Mouse (Mus musculus) midbrain, embryonic 10.5 days (tissue): ENCODE measurements at regions not wholly inside any gene's neighbourhood (a gene's known extent, or its start where the extent isn't known, plus 50 kb on each side); places are given as distances from the start of the nearest gene placed in this dataset.
A peak's percentile ranks its signal among the peaks of the same experiment; 100 is the strongest.

ENCODE experiments used
- DNase-seq: peaks from one replicate; pipeline ENCODE4 v3.0.0-alpha.2; 2017; ENCODE audit warnings: low spot score
- H3K27ac ChIP-seq: fragments of 300-500 bp; sonication (generic); replicated peaks from 2 replicates; pipeline ENCODE4 v1.5.1; 2016; ENCODE audit warnings: mild to moderate bottlenecking
- H3K27me3 ChIP-seq: fragments of 300-500 bp; sonication (generic); 2 replicates; pipeline ENCODE4 v1.6.1; 2016; ENCODE audit warnings: low read depth, mild to moderate bottlenecking; ENCODE audit not compliant: poor library complexity, severe bottlenecking
- H3K36me3 ChIP-seq: fragments of 300-500 bp; sonication (generic); 2 replicates; pipeline ENCODE4 v1.6.1; 2016; ENCODE audit warnings: mild to moderate bottlenecking, moderate library complexity
- H3K4me1 ChIP-seq: fragments of 300-500 bp; sonication (generic); 2 replicates; pipeline ENCODE4 v1.6.1; 2016
- H3K4me3 ChIP-seq: fragments of 300-500 bp; sonication (generic); 2 replicates; pipeline ENCODE4 v1.5.1; 2016; ENCODE audit warnings: mild to moderate bottlenecking, moderate library complexity
- H3K9me3 ChIP-seq: fragments of 300-500 bp; sonication (generic); replicated peaks from 2 replicates; pipeline ENCODE4 v1.6.1; 2016; ENCODE audit warnings: mild to moderate bottlenecking
- WGBS: fragments of 180-500 bp; shearing (Covaris S2); methylation state at CpG from one replicate; pipeline ENCODE4 v1.1.7; 2016; 5-methylcytosine and 5-hydroxymethylcytosine counted together

DNA sequence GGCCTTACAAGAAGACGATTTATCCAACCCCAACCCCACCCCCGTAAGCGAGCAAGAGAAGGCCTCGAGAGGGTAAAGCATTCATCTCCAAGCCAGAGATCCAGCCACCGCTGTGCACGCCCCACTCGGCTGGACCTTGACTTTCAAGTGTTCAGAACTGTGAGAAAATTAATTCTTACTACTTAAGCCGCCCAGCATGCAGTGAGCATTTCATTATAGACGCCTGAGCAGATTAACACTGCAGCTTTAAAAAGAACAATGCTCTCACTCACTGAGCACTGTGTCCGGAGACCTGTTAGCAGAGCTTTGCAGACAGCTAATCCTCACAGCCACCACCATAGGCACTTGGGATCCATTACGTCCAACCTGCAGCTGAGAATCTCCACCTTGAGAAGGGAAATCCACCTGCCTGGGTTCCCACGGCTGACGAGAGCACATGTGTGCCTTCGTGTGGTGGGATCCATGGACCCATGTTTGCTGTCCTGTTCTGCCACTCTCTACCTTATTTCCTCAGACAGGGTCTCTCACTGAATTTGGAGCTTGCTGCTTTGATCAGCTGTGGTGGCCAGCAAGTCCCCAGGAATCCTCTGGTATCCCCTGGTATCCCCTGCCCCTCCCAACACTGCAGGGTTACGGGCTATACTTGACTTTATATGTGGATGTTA is 281.4 kb downstream of the 3100002H09Rik start:
- peaks cover 18% of the 10 kb centered on the region for H3K4me1 ChIP-seq
- H3K4me3 ChIP-seq: peak overlapping the region; percentile 18; the same call in 1 of the 2 replicates
- H3K9me3 ChIP-seq: peaks cover 17% of the 10 kb centered on the region
- H3K36me3 ChIP-seq: no peaks in the 10 kb centered on the region
- DNase-seq: peak; percentile 76
- peaks cover 91% of the 10 kb centered on the region for H3K27me3 ChIP-seq
- peak overlapping the region; percentile 67 for H3K27ac ChIP-seq
- WGBS: 22% methylated on average over 15 of the region's 15 CpGs

- Histone ChIP-seq H3K27me3 (peaks cover 89% of the 10 kb centered on the region), H3K4me1 (peaks cover 18% of the 10 kb centered on the region), H3K27ac (no peak overlapping the region), H3K9me3 (peaks cover 15% of the 10 kb centered on the region), H3K36me3 (no peaks in the 10 kb centered on the region), H3K4me3 (no peak overlapping the region)
- WGBS: 92% methylated on average over 9 of the region's 9 CpGs
- DNase-seq: no peak
These were observed 284.3 kb downstream of the 3100002H09Rik start for GRCm38 (mm10) chr4:124326301-124326700.

DNA sequence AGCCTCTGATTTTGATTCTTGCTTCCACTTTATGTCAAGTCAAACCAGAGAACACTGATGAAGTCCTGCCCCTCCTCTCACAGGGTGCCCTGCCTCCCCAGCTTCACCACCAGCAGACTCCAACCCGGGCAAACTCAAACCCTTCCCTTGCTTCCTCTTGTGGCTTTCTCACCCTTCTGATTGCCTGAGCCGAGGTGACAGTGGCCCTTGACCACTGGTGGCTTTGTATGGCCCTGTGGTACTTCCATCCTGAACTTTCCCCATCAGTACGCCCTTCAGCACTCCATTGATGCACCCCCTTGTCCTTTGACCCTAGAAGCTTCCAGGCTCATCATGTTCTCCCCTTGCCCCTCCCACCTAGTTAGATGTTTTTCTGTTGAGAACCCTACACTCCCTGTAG is 287.0 kb downstream of the 3100002H09Rik start:
- Histone ChIP-seq H3K9me3 (peaks cover 15% of the 10 kb centered on the region), H3K27me3 (peaks cover 89% of the 10 kb centered on the region), H3K27ac (no peak overlapping the region), H3K4me3 (no peak overlapping the region), H3K4me1 (peaks cover 2% of the 10 kb centered on the region; the same call in 1 of the 2 replicates), H3K36me3 (no peaks in the 10 kb centered on the region)
- DNase-seq: no peak
- WGBS: 70% methylated on average over 3 of the region's 3 CpGs

DNA sequence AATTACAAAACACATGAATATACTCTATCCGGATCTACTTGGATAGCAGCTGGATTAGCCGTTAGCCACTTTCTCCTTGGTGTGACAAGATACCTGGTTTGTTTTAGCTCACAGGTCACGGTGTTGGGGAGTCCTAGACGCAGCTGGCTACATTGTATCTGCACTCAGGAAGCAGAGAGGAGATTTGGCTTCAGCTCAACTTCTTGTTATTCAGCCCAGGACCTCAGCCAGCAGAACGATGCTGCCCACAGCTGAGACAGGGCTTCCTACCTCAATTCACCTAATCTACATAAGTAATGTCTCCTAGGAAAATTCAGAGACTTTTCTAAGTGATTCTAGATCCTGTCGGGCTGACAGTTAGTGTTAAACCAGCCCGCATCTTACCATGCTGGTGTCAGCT is 289.4 kb downstream of the 3100002H09Rik start:
- Histone ChIP-seq H3K4me1 (peaks cover 12% of the 10 kb centered on the region), H3K27me3 (peaks cover 91% of the 10 kb centered on the region), H3K9me3 (peaks cover 10% of the 10 kb centered on the region), H3K27ac (no peak overlapping the region), H3K36me3 (no peaks in the 10 kb centered on the region), H3K4me3 (no peak overlapping the region)
- WGBS: 78% methylated on average over 7 of the region's 7 CpGs
- DNase-seq: no peak

DNA sequence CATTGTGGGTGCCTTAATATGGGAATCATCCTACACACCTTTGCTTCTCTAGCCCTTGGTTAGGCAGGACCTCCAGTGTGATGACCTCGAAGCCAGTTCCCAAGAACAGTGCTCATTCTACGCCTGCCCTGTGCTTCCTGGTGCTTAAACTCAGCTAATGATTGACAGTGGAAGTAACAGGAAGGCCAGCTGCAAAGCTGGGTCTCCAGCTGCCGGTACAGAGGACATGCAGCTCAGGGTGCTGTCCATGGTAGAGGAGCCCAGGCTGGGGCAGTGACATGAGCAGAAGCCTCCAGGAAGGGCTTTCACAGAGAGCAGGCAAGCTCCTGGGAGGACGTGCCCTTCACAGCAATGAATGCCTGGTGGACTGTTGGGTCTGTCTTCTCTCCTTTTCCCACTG is 293.6 kb downstream of the 3100002H09Rik start:
- H3K9me3 ChIP-seq: peaks cover 3% of the 10 kb centered on the region; the same call in 1 of the 2 replicates
- H3K4me1 ChIP-seq: peaks cover 15% of the 10 kb centered on the region
- 40% methylated on average over 4 of the region's 4 CpGs for WGBS
- no peak overlapping the region for H3K4me3 ChIP-seq
- H3K27me3 ChIP-seq: peaks cover 53% of the 10 kb centered on the region
- H3K27ac ChIP-seq: no peak overlapping the region
- no peaks in the 10 kb centered on the region for H3K36me3 ChIP-seq
- no peak for DNase-seq

GRCm38 (mm10) chr4:124311657-124312056 is 298.9 kb downstream of the 3100002H09Rik start:
- Histone ChIP-seq H3K27ac (0 out of 2 replicates have a peak overlapping the region, but pooled peaks have one; percentile 23), H3K4me1 (peaks cover 34% of the 10 kb centered on the region), H3K4me3 (no peak overlapping the region), H3K36me3 (no peaks in the 10 kb centered on the region), H3K27me3 (peaks cover 57% of the 10 kb centered on the region), H3K9me3 (peaks cover 3% of the 10 kb centered on the region; the same call in 1 of the 2 replicates)
- 87% methylated on average over 5 of the region's 5 CpGs for WGBS
- no peak for DNase-seq

DNA sequence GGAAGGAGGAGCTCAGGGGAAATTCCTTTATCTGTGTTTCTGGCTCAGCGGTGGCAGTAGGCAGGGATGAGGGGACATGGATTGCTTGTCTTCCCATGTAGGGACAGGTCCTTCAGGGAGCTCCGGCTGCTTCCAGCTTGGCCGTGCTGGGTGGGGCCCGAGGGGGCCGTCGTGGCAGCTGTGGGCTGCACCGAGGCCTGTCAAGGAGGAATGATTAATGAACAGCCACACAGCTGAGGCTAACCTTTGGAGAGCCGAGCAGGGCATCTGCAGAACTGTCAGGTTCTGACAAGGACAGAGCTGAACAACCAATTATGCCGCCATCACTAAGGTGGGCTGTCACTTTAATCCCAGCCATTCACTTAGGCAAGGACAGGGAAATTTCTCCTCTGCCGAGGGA is 300.0 kb downstream of the 3100002H09Rik start:
- H3K9me3 ChIP-seq: peaks cover 3% of the 10 kb centered on the region; the same call in 1 of the 2 replicates
- WGBS: 51% methylated on average over 10 of the region's 10 CpGs
- H3K36me3 ChIP-seq: no peaks in the 10 kb centered on the region
- peaks cover 61% of the 10 kb centered on the region for H3K27me3 ChIP-seq
- H3K27ac ChIP-seq: peak overlapping the region; percentile 15; the same call in 1 of the 2 replicates
- peaks cover 39% of the 10 kb centered on the region for H3K4me1 ChIP-seq
- no peak overlapping the region for H3K4me3 ChIP-seq
- no peak for DNase-seq

DNA sequence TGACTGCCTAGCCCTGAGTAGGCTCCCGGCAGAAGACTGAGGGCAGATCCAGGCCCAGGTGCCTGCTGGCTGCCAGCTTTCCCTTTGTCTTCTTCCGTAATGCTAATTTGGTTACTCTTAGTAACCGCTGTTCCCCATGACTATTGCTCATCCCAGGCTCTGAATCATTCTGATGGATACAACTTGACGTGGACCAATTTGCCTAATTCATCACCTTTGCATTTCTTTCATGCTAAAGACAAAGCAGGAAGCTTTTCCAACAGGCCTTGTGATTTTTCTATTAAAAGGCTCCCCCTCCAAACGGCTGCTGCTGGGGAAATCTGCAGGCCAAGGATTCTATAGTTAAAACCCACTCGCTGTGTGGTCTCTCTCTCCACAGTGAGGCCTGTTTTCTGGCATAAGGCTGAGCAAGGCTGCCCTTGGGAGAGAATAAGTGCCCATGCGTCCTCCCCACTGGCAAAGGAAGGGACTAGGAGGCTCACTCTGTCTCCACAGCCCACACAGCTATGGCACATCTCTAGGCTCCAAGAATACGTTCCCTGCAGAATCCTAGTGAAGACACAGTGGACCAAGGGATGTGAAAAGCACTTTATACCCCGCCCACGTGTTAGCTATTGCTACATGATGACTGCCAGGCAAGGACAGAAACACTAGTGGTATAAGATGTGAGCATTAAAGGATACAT is 304.6 kb downstream of the 3100002H09Rik start:
- whole genome bisulfite sequencing: 63% methylated on average over 10 of the region's 10 CpGs
- Histone ChIP-seq H3K27me3 (peaks cover 96% of the 10 kb centered on the region), H3K4me3 (no peak overlapping the region), H3K4me1 (peaks cover 53% of the 10 kb centered on the region), H3K9me3 (no peaks in the 10 kb centered on the region), H3K27ac (peak overlapping the region; percentile 1; the same call in 1 of the 2 replicates), H3K36me3 (no peaks in the 10 kb centered on the region)
- DNase-seq: no peak

GRCm38 (mm10) chr4:124302950-124303349 is 307.7 kb downstream of the 3100002H09Rik start:
- no peaks in the 10 kb centered on the region for H3K9me3 ChIP-seq
- 72% methylated on average over 7 of the region's 7 CpGs for WGBS
- no peak for DNase-seq
- no peaks in the 10 kb centered on the region for H3K36me3 ChIP-seq
- H3K27ac ChIP-seq: no peak overlapping the region
- peaks cover 51% of the 10 kb centered on the region for H3K4me1 ChIP-seq
- H3K4me3 ChIP-seq: no peak overlapping the region
- peaks cover 91% of the 10 kb centered on the region for H3K27me3 ChIP-seq

- Histone ChIP-seq H3K4me3 (no peak overlapping the region), H3K4me1 (peaks cover 32% of the 10 kb centered on the region), H3K36me3 (no peaks in the 10 kb centered on the region), H3K9me3 (no peaks in the 10 kb centered on the region), H3K27ac (no peak overlapping the region; the same call in 1 of the 2 replicates), H3K27me3 (peaks cover 82% of the 10 kb centered on the region)
- 39% methylated on average over 10 of the region's 10 CpGs for WGBS
- no peak for DNase-seq
These were observed 311.8 kb downstream of the 3100002H09Rik start for GRCm38 (mm10) chr4:124298667-124299437.

- Histone ChIP-seq H3K4me1 (peaks cover 34% of the 10 kb centered on the region), H3K27me3 (peaks cover 44% of the 10 kb centered on the region), H3K27ac (peak overlapping the region; percentile 82), H3K36me3 (no peaks in the 10 kb centered on the region), H3K4me3 (peak overlapping the region; percentile 24; the same call in 1 of the 2 replicates), H3K9me3 (no peaks in the 10 kb centered on the region)
- peak; percentile 66 for DNase-seq
- 14% methylated on average over 17 of the region's 17 CpGs for WGBS
These were observed 318.3 kb downstream of the 3100002H09Rik start for GRCm38 (mm10) chr4:124292254-124292653.

- 70% methylated on average over 8 of the region's 8 CpGs for WGBS
- no peak for DNase-seq
- Histone ChIP-seq H3K9me3 (no peaks in the 10 kb centered on the region), H3K27me3 (peaks cover 39% of the 10 kb centered on the region), H3K4me1 (peaks cover 34% of the 10 kb centered on the region), H3K4me3 (no peak overlapping the region), H3K36me3 (no peaks in the 10 kb centered on the region), H3K27ac (peak overlapping the region; percentile 82)
These were observed 318.8 kb downstream of the 3100002H09Rik start for GRCm38 (mm10) chr4:124291767-124292166.
